Mouse (Mus musculus): ENCODE data around the gene 3110040M04Rik. TPM values are rescaled to one million over a fixed set of nuclear protein-coding genes. Genes with fewer than 3 reads are reported as not detected.
"Not testable (repeated sequence)": the region's sequence is repeated elsewhere in the genome, so short reads cannot be mapped to it uniquely, and the experiment has no call there.

3110040M04Rik gene
- polyA plus RNA-seq, 1 experiment = not detected

DNA sequence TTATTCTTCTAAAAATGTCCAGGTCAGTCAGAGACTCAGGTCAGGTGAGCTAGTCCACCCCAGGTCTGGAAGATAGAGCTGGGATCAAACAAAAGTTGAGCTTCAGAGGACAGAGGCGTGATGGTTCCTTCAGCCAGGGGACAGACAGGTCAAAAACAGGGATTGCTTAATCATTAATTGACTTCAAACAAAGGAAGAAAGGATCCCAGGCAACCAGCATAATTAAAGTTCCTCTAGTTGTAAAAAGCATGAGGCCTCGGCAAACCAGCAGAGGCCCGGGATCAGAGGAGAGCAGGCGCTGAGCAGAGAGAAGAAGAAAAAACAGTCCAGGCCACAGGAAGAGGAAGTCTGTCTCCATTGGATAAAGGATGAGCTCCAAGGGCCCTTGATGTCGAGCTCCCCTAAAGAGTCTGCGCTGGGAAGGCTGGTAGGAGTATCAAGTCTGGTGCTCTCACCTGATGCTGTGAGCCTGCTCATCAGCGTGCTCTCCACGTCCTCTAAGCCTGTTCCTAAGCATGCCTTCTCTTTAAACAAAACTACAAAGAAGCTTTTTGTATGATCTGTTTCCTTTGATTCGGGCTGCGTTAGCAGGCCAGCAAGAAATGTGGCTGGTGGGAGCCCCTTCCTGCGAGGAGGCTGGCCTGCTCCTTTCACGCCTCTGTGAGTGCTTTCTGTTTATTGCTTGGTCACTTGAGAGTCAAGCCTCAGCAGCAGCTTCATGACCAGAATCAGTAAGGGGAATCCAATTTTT lies 36.4 kb upstream of the 3110040M04Rik start:
- 60% methylated on average over 12 of the region's 12 CpGs for WGBS
- Histone ChIP-seq H3K4me3 (replicated peaks; ENCODE audit: control insufficient read depth, low read depth, low read length) (no peak overlapping the region), H3K27ac (ENCODE audit: control insufficient read depth, insufficient read depth, low read depth, low read length, poor library complexity) (no peak overlapping the region), H3K4me1 (ENCODE audit: control insufficient read depth, insufficient read depth, low read length) (no peaks in the 10 kb centered on the region)
- TF ChIP-seq CTCF (IDR thresholded peaks at IDR 0.05; ENCODE audit: control insufficient read depth, insufficient read depth, low read length) (no peak), POLR2A (IDR thresholded peaks at IDR 0.05; ENCODE audit: borderline replicate concordance, control insufficient read depth, low read depth, low read length) (no peak)

DNA sequence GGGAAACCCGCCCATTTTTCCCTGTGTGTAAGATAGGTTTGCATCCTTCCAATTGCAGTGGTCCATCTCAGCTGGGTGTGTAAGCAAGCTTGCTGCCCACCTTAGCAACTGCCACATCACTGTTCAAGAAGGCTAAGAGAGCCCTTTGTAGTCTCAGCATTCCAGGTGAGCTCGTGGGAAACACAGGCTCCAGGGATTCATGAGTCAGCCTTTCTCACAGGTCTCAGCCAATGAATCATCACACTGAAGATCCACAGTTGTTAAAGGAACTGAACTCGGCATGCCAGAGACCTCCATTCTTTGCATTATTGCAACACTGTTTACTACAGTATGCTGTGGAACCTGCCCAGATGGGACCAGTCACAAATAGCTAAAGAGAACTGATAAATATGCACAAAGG lies 35.3 kb upstream of the 3110040M04Rik start:
- Histone ChIP-seq H3K4me3 (replicated peaks; ENCODE audit: control insufficient read depth, low read depth, low read length) (no peak overlapping the region), H3K27ac (ENCODE audit: control insufficient read depth, insufficient read depth, low read depth, low read length, poor library complexity) (no peak overlapping the region), H3K4me1 (ENCODE audit: control insufficient read depth, insufficient read depth, low read length) (no peaks in the 10 kb centered on the region)
- TF ChIP-seq POLR2A (IDR thresholded peaks at IDR 0.05; ENCODE audit: borderline replicate concordance, control insufficient read depth, low read depth, low read length) (no peak), CTCF (IDR thresholded peaks at IDR 0.05; ENCODE audit: control insufficient read depth, insufficient read depth, low read length) (no peak)
- WGBS = 67% methylated on average over 3 of the region's 3 CpGs

GRCm38 (mm10) chr1:151171572-151172461 lies 32.1 kb upstream of the 3110040M04Rik start:
- TF ChIP-seq POLR2A (IDR thresholded peaks at IDR 0.05; ENCODE audit: borderline replicate concordance, control insufficient read depth, low read depth, low read length) = no peak
- Histone ChIP-seq H3K27ac (ENCODE audit: control insufficient read depth, insufficient read depth, low read depth, low read length, poor library complexity) (no peak overlapping the region), H3K4me1 (ENCODE audit: control insufficient read depth, insufficient read depth, low read length) (no peaks in the 10 kb centered on the region), H3K4me3 (replicated peaks; ENCODE audit: control insufficient read depth, low read depth, low read length) (no peak overlapping the region)
- 64% methylated on average over 2 of the region's 2 CpGs for WGBS

GRCm38 (mm10) chr1:151177030-151177936 lies 26.6 kb upstream of the 3110040M04Rik start:
- no peak overlapping the region for H3K4me3 ChIP-seq (replicated peaks; ENCODE audit: control insufficient read depth, low read depth, low read length)
- TF ChIP-seq POLR2A (IDR thresholded peaks at IDR 0.05; ENCODE audit: borderline replicate concordance, control insufficient read depth, low read depth, low read length) = no peak
- TF ChIP-seq CTCF (IDR thresholded peaks at IDR 0.05; ENCODE audit: control insufficient read depth, insufficient read depth, low read length) = no peak
- 13% methylated on average over 10 of the region's 10 CpGs for WGBS
- H3K27ac ChIP-seq (ENCODE audit: control insufficient read depth, insufficient read depth, low read depth, low read length, poor library complexity) = no peak overlapping the region
- H3K4me1 ChIP-seq (ENCODE audit: control insufficient read depth, insufficient read depth, low read length) = no peaks in the 10 kb centered on the region; the same call in 1 of the 2 replicates

DNA sequence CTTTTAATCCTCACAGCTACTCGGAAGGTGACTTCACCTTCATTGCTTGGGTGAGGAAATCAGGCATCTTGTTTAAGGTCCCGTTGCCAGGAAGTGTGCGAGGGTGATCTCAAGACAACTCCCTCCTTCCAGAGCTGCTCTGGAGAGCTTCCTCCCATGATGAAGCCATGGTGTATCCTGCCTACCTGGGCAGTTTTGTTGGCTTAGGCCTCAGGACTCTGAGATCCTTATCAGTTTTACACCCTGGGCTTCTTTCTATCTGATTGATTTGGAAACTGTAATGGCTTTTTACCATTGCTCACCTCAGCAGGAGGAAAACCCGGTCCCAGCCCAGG lies 26.0 kb upstream of the 3110040M04Rik start:
- no peak overlapping the region; the same call in 1 of the 2 replicates for H3K27ac ChIP-seq (ENCODE audit: control insufficient read depth, insufficient read depth, low read depth, low read length, poor library complexity)
- H3K4me1 ChIP-seq (ENCODE audit: control insufficient read depth, insufficient read depth, low read length) = no peaks in the 10 kb centered on the region; the same call in 1 of the 2 replicates
- no peak for TF ChIP-seq CTCF (IDR thresholded peaks at IDR 0.05; ENCODE audit: control insufficient read depth, insufficient read depth, low read length)
- TF ChIP-seq POLR2A (IDR thresholded peaks at IDR 0.05; ENCODE audit: borderline replicate concordance, control insufficient read depth, low read depth, low read length) = no peak
- H3K4me3 ChIP-seq (replicated peaks; ENCODE audit: control insufficient read depth, low read depth, low read length) = peak overlapping the region; percentile 42
- WGBS = 22% methylated on average over 4 of the region's 4 CpGs

DNA sequence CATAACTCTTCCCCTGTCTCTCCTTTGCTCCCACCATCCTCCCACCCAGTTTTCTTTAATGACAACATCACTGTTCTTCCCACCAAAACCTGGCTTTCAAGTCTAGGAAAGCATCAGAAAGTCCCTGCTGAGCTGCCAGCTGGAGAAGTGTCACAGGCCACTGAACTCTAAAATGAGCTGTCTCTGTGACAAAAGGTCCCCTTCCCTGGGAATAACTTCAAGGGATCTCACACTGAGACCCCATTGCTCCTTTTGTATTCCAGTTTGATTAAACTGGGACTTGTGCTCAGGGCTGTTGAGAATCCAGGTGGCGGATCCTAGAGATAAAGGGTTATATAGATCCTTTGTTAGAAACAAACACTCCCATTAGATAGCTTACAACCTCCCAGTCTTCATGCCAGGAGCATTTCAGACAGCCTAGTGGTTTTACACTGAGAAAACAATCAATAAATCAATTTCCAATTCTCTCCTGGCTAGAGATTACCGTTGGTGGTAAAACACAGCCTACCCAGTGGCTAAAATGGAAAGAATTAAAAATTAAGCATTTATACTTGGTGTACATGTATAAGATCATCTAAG lies 25.3 kb upstream of the 3110040M04Rik start:
- H3K4me3 ChIP-seq (replicated peaks; ENCODE audit: control insufficient read depth, low read depth, low read length) = no peak overlapping the region
- no peaks in the 10 kb centered on the region; the same call in 1 of the 2 replicates for H3K4me1 ChIP-seq (ENCODE audit: control insufficient read depth, insufficient read depth, low read length)
- 89% methylated on average over 2 of the region's 2 CpGs for WGBS
- TF ChIP-seq POLR2A (IDR thresholded peaks at IDR 0.05; ENCODE audit: borderline replicate concordance, control insufficient read depth, low read depth, low read length) (no peak), CTCF (IDR thresholded peaks at IDR 0.05; ENCODE audit: control insufficient read depth, insufficient read depth, low read length) (no peak)
- no peak overlapping the region for H3K27ac ChIP-seq (ENCODE audit: control insufficient read depth, insufficient read depth, low read depth, low read length, poor library complexity)

GRCm38 (mm10) chr1:151180167-151180566 lies 23.8 kb upstream of the 3110040M04Rik start:
- no peak overlapping the region for H3K27ac ChIP-seq (ENCODE audit: control insufficient read depth, insufficient read depth, low read depth, low read length, poor library complexity)
- 56% methylated on average over 2 of the region's 2 CpGs for WGBS

DNA sequence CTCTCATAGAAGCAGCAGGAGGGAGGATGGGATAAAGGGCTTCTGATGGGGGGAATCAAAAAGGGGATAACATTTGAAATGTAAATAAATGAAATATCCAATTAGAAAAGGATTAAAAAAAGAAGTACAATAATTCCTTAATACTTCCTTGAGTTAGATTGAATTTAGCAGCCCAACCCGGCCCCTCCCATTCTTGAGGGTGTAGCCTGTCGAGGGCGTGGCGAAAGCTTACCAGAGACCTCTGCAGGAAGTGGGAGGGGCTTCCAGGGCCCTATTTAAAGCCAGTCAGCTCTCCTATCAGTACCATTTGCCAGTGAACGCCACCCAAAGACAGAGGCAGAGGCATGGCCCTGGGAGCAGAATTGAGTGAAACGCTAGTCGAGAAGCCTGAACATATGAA lies 21.7 kb upstream of the 3110040M04Rik start, which contains the start of gene Gm47985:
Gene Gm47985 (plus strand): TSS at position 272 of the 400 bp plus-strand sequence.
- not testable (repeated sequence) for H3K4me1 ChIP-seq (ENCODE audit: control insufficient read depth, insufficient read depth, low read length); H3K27ac ChIP-seq (ENCODE audit: control insufficient read depth, insufficient read depth, low read depth, low read length, poor library complexity); H3K4me3 ChIP-seq (replicated peaks; ENCODE audit: control insufficient read depth, low read depth, low read length)
- no CpG with 5 or more reads among the region's 7 CpGs for WGBS

More at GRCm38 (mm10) chr1:151180167-151180566, 23.8 kb upstream of the 3110040M04Rik start:
- Histone ChIP-seq H3K4me1 (ENCODE audit: control insufficient read depth, insufficient read depth, low read length) (no peaks in the 10 kb centered on the region; the same call in 1 of the 2 replicates), H3K4me3 (replicated peaks; ENCODE audit: control insufficient read depth, low read depth, low read length) (no peak overlapping the region)
- no peak for TF ChIP-seq POLR2A (IDR thresholded peaks at IDR 0.05; ENCODE audit: borderline replicate concordance, control insufficient read depth, low read depth, low read length)
- TF ChIP-seq CTCF (IDR thresholded peaks at IDR 0.05; ENCODE audit: control insufficient read depth, insufficient read depth, low read length) = no peak

- H3K27ac ChIP-seq (ENCODE audit: control insufficient read depth, insufficient read depth, low read depth, low read length, poor library complexity); H3K4me1 ChIP-seq (ENCODE audit: control insufficient read depth, insufficient read depth, low read length); H3K4me3 ChIP-seq (replicated peaks; ENCODE audit: control insufficient read depth, low read depth, low read length): not testable (repeated sequence)
- 79% methylated on average over 3 of the region's 3 CpGs for WGBS
These were observed 17.7 kb upstream of the 3110040M04Rik start for GRCm38 (mm10) chr1:151186186-151186585.

- not testable (repeated sequence) for H3K4me3 ChIP-seq (replicated peaks; ENCODE audit: control insufficient read depth, low read depth, low read length); H3K4me1 ChIP-seq (ENCODE audit: control insufficient read depth, insufficient read depth, low read length); H3K27ac ChIP-seq (ENCODE audit: control insufficient read depth, insufficient read depth, low read depth, low read length, poor library complexity)
- 79% methylated on average over 4 of the region's 4 CpGs for WGBS
These were observed 17.0 kb upstream of the 3110040M04Rik start for GRCm38 (mm10) chr1:151186879-151187424.

Data from bone marrow, adult 2 months (tissue).